Mouse (Mus musculus): ENCODE results near the gene Wfdc9. TPM values are rescaled to one million over a fixed set of nuclear protein-coding genes. Genes with fewer than 3 reads are reported as not detected.

Gene Wfdc9
- polyA plus RNA-seq, 1 experiment from 2014 or later, result not detected

DNA sequence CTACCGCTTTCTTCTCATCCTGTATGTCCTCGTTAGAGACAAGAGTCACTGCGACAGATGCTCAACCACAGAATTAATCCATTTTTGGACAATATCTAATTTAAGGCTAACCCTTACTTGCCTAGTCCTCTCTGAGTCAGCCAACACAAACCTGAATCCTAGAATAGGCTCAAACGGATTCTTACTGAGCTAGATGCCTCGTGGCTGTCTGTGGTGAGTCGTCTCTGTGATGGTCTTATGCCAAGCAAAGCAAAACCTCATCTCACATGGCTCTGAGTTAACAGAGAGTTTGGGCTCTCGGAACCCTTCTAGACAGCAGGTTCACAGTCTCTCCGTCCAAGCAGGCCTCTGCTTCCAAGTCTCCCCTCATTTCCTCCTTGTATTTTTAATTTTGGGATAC, 52.0 kb downstream of the Wfdc9 start:
- Histone ChIP-seq H3K9ac (replicated peaks; ENCODE audit: low read depth) (no peak overlapping the region), H3K9me3 (ENCODE audit: low read length) (no peaks in the 10 kb centered on the region), H3K4me3 (ENCODE audit: low read depth, low read length) (no peak overlapping the region), H3K27me3 (replicated peaks; ENCODE audit: insufficient read depth, low read length) (no peaks in the 10 kb centered on the region), H3K4me1 (ENCODE audit: insufficient read depth, low read depth, low read length) (no peaks in the 10 kb centered on the region), H3K4me2 (replicated peaks; ENCODE audit: low read depth, low read length) (no peak overlapping the region), H3K27ac (ENCODE audit: low read length) (no peak overlapping the region), H3K36me3 (ENCODE audit: insufficient read depth, low read length) (no peaks in the 10 kb centered on the region)
- TF ChIP-seq EP300 (IDR thresholded peaks at IDR 0.05) (no peak), CTCF (IDR thresholded peaks at IDR 0.05) (no peak)
- WGBS, result 84% methylated on average over 8 of the region's 8 CpGs
- ATAC-seq, result no peak
- DNase-seq (ENCODE audit: low spot score), result no peak

DNA sequence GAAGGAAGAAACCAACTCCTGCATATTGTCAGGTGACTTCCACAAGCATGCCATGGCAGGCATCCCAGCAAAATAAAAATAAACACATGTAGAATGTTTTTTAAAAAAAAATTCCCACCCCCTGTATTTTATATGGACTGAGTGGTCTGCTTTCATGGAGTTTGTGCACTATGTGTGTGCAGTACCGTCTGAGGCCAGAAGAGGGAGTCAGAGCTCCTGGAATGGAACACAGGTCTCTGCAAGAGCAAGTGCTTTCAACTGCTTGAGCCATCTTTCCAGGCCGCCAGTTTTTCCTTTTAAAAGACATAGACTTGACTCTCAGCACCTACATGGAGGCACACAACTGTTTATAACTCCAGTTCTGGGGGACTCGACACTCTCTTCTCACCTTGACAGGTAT, 52.9 kb downstream of the Wfdc9 start:
- Histone ChIP-seq H3K9me3 (ENCODE audit: low read length) (no peaks in the 10 kb centered on the region), H3K4me3 (ENCODE audit: low read depth, low read length) (no peak overlapping the region), H3K4me2 (replicated peaks; ENCODE audit: low read depth, low read length) (no peak overlapping the region), H3K4me1 (ENCODE audit: insufficient read depth, low read depth, low read length) (no peaks in the 10 kb centered on the region), H3K27ac (ENCODE audit: low read length) (no peak overlapping the region), H3K27me3 (replicated peaks; ENCODE audit: insufficient read depth, low read length) (no peaks in the 10 kb centered on the region), H3K9ac (replicated peaks; ENCODE audit: low read depth) (no peak overlapping the region), H3K36me3 (ENCODE audit: insufficient read depth, low read length) (no peaks in the 10 kb centered on the region)
- peak; percentile 13; the same call in 1 of the 2 replicates for TF ChIP-seq CTCF (IDR thresholded peaks at IDR 0.05)
- no peak for TF ChIP-seq EP300 (IDR thresholded peaks at IDR 0.05)
- DNase-seq (ENCODE audit: low spot score) (no peak), ATAC-seq (no peak)
- WGBS, result 91% methylated on average over 3 of the region's 3 CpGs

DNA sequence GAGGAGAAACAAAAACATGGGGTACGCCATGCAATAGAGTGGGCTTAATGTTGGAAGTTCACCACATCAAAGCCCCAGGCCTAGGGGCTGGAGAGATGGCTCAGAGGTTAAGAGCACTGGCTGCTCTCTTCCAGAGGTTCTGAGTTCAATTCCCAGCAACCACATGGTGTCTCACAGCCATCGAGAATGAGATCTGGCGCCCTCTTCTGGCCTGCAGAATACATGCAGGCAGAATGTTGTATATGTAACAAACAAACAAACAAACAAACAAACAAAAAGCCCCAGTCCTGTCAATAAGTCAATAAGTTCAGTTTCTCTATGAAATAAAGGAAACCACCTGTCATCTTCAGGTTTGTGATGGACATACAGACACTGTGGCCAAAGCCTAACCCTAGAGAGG, 56.2 kb downstream of the Wfdc9 start:
- DNase-seq (ENCODE audit: low spot score) (no peak), ATAC-seq (no peak)
- no peak overlapping the region for H3K27ac ChIP-seq (ENCODE audit: low read length)
- H3K9ac ChIP-seq (replicated peaks; ENCODE audit: low read depth), result no peak overlapping the region
- H3K4me1 ChIP-seq (ENCODE audit: insufficient read depth, low read depth, low read length), result no peaks in the 10 kb centered on the region
- TF ChIP-seq EP300 (IDR thresholded peaks at IDR 0.05) (no peak), CTCF (IDR thresholded peaks at IDR 0.05) (0 out of 2 replicates have a peak, but pooled peaks have one; percentile 26)
- 61% methylated on average over 3 of the region's 3 CpGs for WGBS
- H3K36me3 ChIP-seq (ENCODE audit: insufficient read depth, low read length), result no peaks in the 10 kb centered on the region
- H3K9me3 ChIP-seq (ENCODE audit: low read length), result no peaks in the 10 kb centered on the region
- no peak overlapping the region for H3K4me3 ChIP-seq (ENCODE audit: low read depth, low read length)
- H3K27me3 ChIP-seq (replicated peaks; ENCODE audit: insufficient read depth, low read length), result no peaks in the 10 kb centered on the region
- no peak overlapping the region for H3K4me2 ChIP-seq (replicated peaks; ENCODE audit: low read depth, low read length)

Other genes with a start within 250 kb of the Wfdc9 start
- gene Sdc4, start 212.7 kb downstream of the Wfdc9 start, polyA plus RNA-seq (2015; fragmentation: Nextera tagmentation; extraction: Ambion mirVana), result 217 and 289 TPM in 2 replicates
- 63.5 and 66.2 TPM in 2 replicates for gene Sys1, start 199.6 kb downstream of the Wfdc9 start, polyA plus RNA-seq (2015; fragmentation: Nextera tagmentation; extraction: Ambion mirVana)
- gene Gm20458, start 195.6 kb downstream of the Wfdc9 start, polyA plus RNA-seq (2015; fragmentation: Nextera tagmentation; extraction: Ambion mirVana), result 23.5 and 32.9 TPM in 2 replicates
- not detected in 2 replicates for gene Trp53tg5, start 182.9 kb downstream of the Wfdc9 start, polyA plus RNA-seq (2015; fragmentation: Nextera tagmentation; extraction: Ambion mirVana)
- gene Dbndd2, start 170.5 kb downstream of the Wfdc9 start, polyA plus RNA-seq (2015; fragmentation: Nextera tagmentation; extraction: Ambion mirVana), result 39.9 and 44.6 TPM in 2 replicates
- 45.5 and 54.8 TPM in 2 replicates for gene Pigt, start 159.1 kb downstream of the Wfdc9 start, polyA plus RNA-seq (2015; fragmentation: Nextera tagmentation; extraction: Ambion mirVana)
- gene Wfdc2, start 94.2 kb downstream of the Wfdc9 start, polyA plus RNA-seq (2015; fragmentation: Nextera tagmentation; extraction: Ambion mirVana), result 1,345 and 1,354 TPM in 2 replicates
- gene Spint3, start 83.1 kb downstream of the Wfdc9 start, polyA plus RNA-seq (2015; fragmentation: Nextera tagmentation; extraction: Ambion mirVana), result not detected in 2 replicates
- gene Wfdc6a, start 71.1 kb downstream of the Wfdc9 start, polyA plus RNA-seq (2015; fragmentation: Nextera tagmentation; extraction: Ambion mirVana), result 0.93 and 1.0 TPM in 2 replicates
- gene Eppin, start 63.0 kb downstream of the Wfdc9 start, polyA plus RNA-seq (2015; fragmentation: Nextera tagmentation; extraction: Ambion mirVana), result not detected in 2 replicates
- gene Wfdc6b, start 43.1 kb downstream of the Wfdc9 start, polyA plus RNA-seq (2015; fragmentation: Nextera tagmentation; extraction: Ambion mirVana), result 0.90 and 1.3 TPM in 2 replicates
- gene Wfdc8, start 43.0 kb downstream of the Wfdc9 start, polyA plus RNA-seq (2015; fragmentation: Nextera tagmentation; extraction: Ambion mirVana), result 0.36 and 0.43 TPM in 2 replicates
- gene Wfdc16, start 17.8 kb downstream of the Wfdc9 start, polyA plus RNA-seq (2015; fragmentation: Nextera tagmentation; extraction: Ambion mirVana), result not detected in 2 replicates
- 0.57 and 0.88 TPM in 2 replicates for gene Wfdc10, start 537 bp downstream of the Wfdc9 start, polyA plus RNA-seq (2015; fragmentation: Nextera tagmentation; extraction: Ambion mirVana)
- gene Wfdc11, start 17.5 kb upstream of the Wfdc9 start, polyA plus RNA-seq (2015; fragmentation: Nextera tagmentation; extraction: Ambion mirVana), result not detected in 2 replicates
- gene Wfdc13, start 28.5 kb upstream of the Wfdc9 start, polyA plus RNA-seq (2015; fragmentation: Nextera tagmentation; extraction: Ambion mirVana), result 1.3 and 1.9 TPM in 2 replicates
- gene Spint4, start 41.9 kb upstream of the Wfdc9 start, polyA plus RNA-seq (2015; fragmentation: Nextera tagmentation; extraction: Ambion mirVana), result not detected in 2 replicates
- not detected in 2 replicates for gene Spint5, start 58.7 kb upstream of the Wfdc9 start, polyA plus RNA-seq (2015; fragmentation: Nextera tagmentation; extraction: Ambion mirVana)
- 6.4 and 6.6 TPM in 2 replicates for gene Wfdc3, start 89.3 kb upstream of the Wfdc9 start, polyA plus RNA-seq (2015; fragmentation: Nextera tagmentation; extraction: Ambion mirVana)
- gene Dnttip1, start 89.4 kb upstream of the Wfdc9 start, polyA plus RNA-seq (2015; fragmentation: Nextera tagmentation; extraction: Ambion mirVana), result 47.1 and 47.2 TPM in 2 replicates
- gene Ube2c, start 113.3 kb upstream of the Wfdc9 start, polyA plus RNA-seq (2015; fragmentation: Nextera tagmentation; extraction: Ambion mirVana), result 21.1 and 33.3 TPM in 2 replicates
- 0.47 and 1.2 TPM in 2 replicates for gene Tnnc2, start 123.4 kb upstream of the Wfdc9 start, polyA plus RNA-seq (2015; fragmentation: Nextera tagmentation; extraction: Ambion mirVana)
- gene Snx21, start 129.2 kb upstream of the Wfdc9 start, polyA plus RNA-seq (2015; fragmentation: Nextera tagmentation; extraction: Ambion mirVana), result 27.4 and 28.6 TPM in 2 replicates
- gene Acot8, start 148.3 kb upstream of the Wfdc9 start, polyA plus RNA-seq (2015; fragmentation: Nextera tagmentation; extraction: Ambion mirVana), result 17.8 and 18.9 TPM in 2 replicates
- gene Zswim3, start 148.5 kb upstream of the Wfdc9 start, polyA plus RNA-seq (2015; fragmentation: Nextera tagmentation; extraction: Ambion mirVana), result 4.3 and 5.3 TPM in 2 replicates
- gene Zswim1, start 166.1 kb upstream of the Wfdc9 start, polyA plus RNA-seq (2015; fragmentation: Nextera tagmentation; extraction: Ambion mirVana), result 7.7 and 8.1 TPM in 2 replicates
- gene Spata25, start 172.0 kb upstream of the Wfdc9 start, polyA plus RNA-seq (2015; fragmentation: Nextera tagmentation; extraction: Ambion mirVana), result not detected in 2 replicates
- gene Ctsa, start 176.3 kb upstream of the Wfdc9 start, polyA plus RNA-seq (2015; fragmentation: Nextera tagmentation; extraction: Ambion mirVana), result 146 and 147 TPM in 2 replicates
- gene Neurl2, start 176.9 kb upstream of the Wfdc9 start, polyA plus RNA-seq (2015; fragmentation: Nextera tagmentation; extraction: Ambion mirVana), result 5.4 and 6.5 TPM in 2 replicates
- gene Pltp, start 201.1 kb upstream of the Wfdc9 start, polyA plus RNA-seq (2015; fragmentation: Nextera tagmentation; extraction: Ambion mirVana), result 286 and 314 TPM in 2 replicates
- gene Pcif1, start 222.7 kb upstream of the Wfdc9 start, polyA plus RNA-seq (2015; fragmentation: Nextera tagmentation; extraction: Ambion mirVana), result 60.9 and 71.3 TPM in 2 replicates

All from lung, postnatal 0 days (tissue).